Mouse (Mus musculus) E14TG2a.4 (cell line): ENCODE data around the gene Zfp827.

ENCODE experiments used
- CTCF ChIP-seq: conservative IDR thresholded peaks from 2 replicates; pipeline ENCODE4 v1.5.1; 2014; ENCODE audit warnings: low read length
- NANOG ChIP-seq: IDR thresholded peaks from 2 replicates; pipeline ENCODE4 v1.6.1; 2014; ENCODE audit warnings: borderline replicate concordance, low read length, mixed read lengths
- POU5F1 ChIP-seq: IDR thresholded peaks from 2 replicates; pipeline ENCODE4 v1.6.1; 2014; ENCODE audit warnings: low read length, borderline replicate concordance

DNA sequence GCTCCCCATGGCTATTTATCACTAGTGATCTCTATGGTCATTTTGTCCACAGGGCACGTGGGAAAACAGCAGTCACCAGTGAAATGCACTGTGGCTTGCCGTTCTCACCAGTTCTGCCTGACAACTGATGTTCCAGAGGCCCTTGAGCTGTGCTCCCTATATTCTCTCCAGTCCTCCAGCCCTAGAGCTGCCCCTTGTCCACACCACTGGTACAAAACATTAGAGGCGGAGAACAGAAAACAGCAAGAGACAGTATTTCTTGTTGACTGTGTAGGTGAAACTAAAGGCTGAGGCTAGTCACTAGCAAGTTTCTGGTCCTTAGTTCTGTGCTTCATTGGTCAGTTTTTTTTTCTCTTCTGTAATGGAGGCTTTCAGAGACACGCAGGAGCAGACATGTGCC is 96.0 kb downstream of the Zfp827 start:
- TF ChIP-seq CTCF (no peak), POU5F1 (no peak), NANOG (no peak)
